Mouse (Mus musculus) 416B (cell line): ENCODE results near the gene Rbm38.

Experiments used
- DNase-seq: peaks from one replicate; pipeline ENCODE4 v3.0.0; 2011; ENCODE audit warnings: low read depth

The Rbm38 gene

DNA sequence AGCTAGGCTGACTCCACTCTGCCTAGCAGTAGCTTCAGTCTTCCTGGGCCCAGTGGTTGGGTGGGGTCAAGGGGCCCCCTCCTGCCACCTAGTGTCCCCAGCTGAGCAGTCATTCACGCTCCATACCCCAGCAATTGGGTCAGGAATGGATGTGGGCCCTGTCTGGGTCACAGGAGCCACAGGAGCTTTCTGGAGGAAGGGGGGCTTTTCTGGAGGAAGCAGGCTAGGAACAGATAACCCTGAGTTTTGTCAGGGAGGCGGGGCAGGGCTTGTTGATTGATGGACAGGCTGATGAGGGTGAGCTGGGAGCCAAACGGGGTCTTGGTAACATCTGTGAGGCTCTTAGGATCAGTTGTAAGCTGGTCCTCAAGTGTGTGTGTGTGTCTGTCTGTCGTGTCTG, 16.3 kb downstream of the Rbm38 start:
- DNase-seq, result peak; percentile 86

DNA sequence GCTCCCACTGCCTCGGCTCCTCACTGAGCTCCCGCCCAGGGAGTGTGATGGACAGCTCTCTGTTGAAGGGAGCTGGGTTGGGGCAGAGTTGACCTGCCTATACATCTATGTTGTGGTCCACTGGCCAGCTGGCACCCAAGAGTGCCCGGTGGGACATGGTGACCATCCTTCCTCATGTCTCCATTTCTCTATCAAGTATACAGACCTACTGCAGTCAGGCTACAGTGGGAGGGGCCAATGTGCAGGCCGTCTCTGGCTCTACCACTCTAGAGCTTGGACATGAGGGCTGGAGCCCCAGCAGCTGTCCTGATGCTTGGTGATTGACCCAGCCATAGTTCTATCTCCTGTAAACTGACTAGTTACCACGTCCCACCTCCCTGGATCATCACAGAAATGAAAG, 17.0 kb downstream of the Rbm38 start:
- DNase-seq, result no peak

GRCm38 (mm10) chr2:173037827-173038607, 17.7 kb downstream of the Rbm38 start:
- peak; percentile 36 for DNase-seq

DNA sequence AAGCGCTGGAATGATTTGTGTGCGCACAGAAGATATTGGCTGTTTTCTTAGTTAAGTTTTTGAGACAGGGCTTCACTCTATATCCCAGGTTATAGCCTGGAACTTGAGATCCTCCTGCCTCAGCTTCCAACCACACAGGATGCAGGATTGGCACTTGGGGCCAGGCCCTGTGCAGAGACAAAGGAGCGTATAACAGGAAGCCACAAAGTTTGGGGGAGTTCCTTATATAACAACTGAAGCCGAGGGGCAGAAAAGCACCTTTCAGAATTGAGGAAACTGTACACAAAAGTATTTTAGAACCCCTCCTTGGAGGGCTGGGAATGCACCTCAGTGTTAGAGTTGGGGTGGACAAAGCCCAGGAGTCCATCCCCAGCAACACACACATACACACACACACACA, 18.7 kb downstream of the Rbm38 start:
- no peak for DNase-seq

DNA sequence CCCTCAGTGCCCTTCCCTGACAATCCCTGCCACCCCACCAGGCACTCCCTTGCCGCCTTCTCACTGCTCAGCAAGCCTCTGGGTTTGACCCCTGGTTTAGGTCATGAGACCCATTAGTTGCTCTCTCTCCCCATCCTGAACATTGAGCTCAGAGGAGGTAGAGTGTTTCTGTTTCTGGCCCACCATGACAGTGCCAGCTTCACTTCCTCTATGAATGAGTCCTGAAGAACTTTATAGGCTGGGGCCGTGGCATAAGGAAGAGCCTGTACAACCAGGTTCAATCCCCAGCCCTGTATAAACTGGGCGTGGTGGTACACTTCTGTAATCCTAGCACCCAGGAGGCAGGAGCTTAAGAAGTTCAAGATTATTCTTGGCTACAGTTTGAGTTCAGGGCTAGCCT, 20.5 kb downstream of the Rbm38 start:
- no peak for DNase-seq

DNA sequence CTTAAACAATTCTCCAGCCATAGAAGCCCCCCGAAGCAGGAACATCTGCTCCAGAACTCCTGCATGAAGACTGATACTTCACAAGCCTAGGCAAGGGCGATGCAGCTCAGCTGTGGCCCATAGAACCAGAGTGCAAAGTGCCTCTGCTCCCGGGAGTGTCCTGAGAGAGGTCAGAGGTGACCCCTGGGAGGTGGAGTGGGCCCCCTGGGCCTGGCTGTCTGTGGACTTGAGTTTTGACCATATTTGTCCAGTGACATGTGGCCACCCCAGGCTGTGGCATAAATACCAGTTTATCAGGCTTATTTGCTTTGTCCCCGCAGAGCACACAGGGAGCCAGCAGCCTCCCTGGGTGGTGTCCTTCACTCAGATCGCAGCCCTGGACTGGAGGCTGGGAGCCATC, 20.9 kb downstream of the Rbm38 start:
- DNase-seq, result no peak

GRCm38 (mm10) chr2:173041893-173042292, 21.6 kb downstream of the Rbm38 start:
- no peak for DNase-seq

GRCm38 (mm10) chr2:173042504-173043162, 22.3 kb downstream of the Rbm38 start:
- DNase-seq, result no peak

GRCm38 (mm10) chr2:173044198-173044970, 24.1 kb downstream of the Rbm38 start:
- DNase-seq, result no peak

- peak; percentile 93 for DNase-seq
Observed at GRCm38 (mm10) chr2:173046582-173047297, 26.4 kb downstream of the Rbm38 start.

- peak; percentile 71 for DNase-seq
Observed at GRCm38 (mm10) chr2:173047471-173047870, 27.2 kb downstream of the Rbm38 start.

DNA sequence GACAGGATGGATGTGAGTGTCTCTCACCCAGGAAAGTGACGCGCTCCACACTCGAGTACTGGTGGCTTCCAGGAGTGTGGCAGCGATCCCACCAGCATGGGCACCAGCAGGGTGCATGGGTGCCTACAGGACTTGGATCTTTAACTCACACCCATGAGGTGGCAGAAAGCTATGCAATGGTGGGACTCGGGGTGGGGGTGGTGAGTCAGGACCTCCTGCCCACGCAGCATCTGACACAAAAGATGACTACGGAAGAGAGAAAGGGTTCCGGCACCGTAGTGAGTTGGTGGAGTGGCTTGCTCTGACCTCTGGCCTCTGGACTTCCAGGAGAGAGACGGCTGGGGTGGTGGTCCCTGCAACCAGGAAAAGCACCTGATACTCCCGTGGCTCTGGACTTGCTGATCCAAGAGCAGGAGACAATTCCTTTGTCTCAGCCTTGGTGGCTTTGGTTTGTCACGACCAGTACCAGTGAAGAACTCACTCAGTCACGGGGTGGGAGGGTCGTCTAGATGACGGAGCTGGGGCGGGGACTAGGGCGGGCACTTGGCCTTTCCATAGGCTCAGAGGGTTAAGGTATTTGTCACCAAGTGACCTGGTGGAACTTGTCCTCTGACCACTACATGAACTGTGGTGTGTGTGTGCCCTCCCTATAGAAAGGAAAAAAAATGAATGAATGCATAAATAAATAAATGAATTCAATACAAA, 27.9 kb downstream of the Rbm38 start:
- DNase-seq, result peak; percentile 77

- no peak for DNase-seq
Observed at GRCm38 (mm10) chr2:173049231-173049630, 28.9 kb downstream of the Rbm38 start.

GRCm38 (mm10) chr2:173049817-173050216, 29.5 kb downstream of the Rbm38 start:
- no peak for DNase-seq

- DNase-seq, result peak; percentile 52
Observed at GRCm38 (mm10) chr2:173050604-173051382, 30.5 kb downstream of the Rbm38 start.

- no peak for DNase-seq
Observed at GRCm38 (mm10) chr2:173052881-173053280, 32.6 kb downstream of the Rbm38 start.

GRCm38 (mm10) chr2:173053846-173054245, 33.5 kb downstream of the Rbm38 start:
- no peak for DNase-seq

GRCm38 (mm10) chr2:173056303-173056881, 36.1 kb downstream of the Rbm38 start:
- no peak for DNase-seq

GRCm38 (mm10) chr2:173056882-173057315, 36.6 kb downstream of the Rbm38 start:
- DNase-seq, result peak; percentile 86

- DNase-seq, result no peak
Observed at GRCm38 (mm10) chr2:173057623-173058022, 37.3 kb downstream of the Rbm38 start.
